Comparison of ENCODE assay signal across 26 mouse cellular contexts in the genomic region with DNA sequence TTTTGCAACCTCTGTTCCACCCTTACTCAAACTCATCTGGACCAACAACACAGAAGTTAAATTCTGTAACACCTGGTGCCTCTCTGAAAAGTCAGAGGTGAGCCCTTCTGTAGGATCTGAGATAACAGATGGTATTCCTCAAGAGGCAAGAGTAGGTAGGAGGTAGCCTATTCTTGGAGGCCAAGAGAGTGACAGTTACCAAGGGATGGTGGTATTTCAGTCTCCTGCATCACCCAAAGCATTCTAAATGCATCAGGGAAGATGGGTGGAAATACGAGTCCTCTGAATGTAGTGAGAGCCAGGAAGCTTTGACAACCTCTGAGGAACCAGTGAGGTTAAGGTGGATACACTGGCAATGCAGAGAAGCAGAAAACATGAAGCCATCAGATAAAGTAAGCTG.
"Had no signal": no experiment of that assay in that cellular context is flagged by ENCODE, and none has a peak within 500 bp of the region (broad histone marks: within the 10 kb centered on the region; RNA-seq: fewer than 3 reads in every experiment).

No protein-coding gene starts in this region.

- H3K27me3 ChIP-seq: heart, embryonic 13.5 days; heart, embryonic 15.5 days; intestine, embryonic 15.5 days; limb, embryonic 12.5 days had no signal

- H3K4me2 ChIP-seq: heart, embryonic 11.5 days; heart, embryonic 13.5 days; heart, embryonic 15.5 days; hindbrain, embryonic 12.5 days; hindbrain, embryonic 14.5 days; intestine, embryonic 15.5 days; limb, embryonic 12.5 days; liver, embryonic 11.5 days had no signal

- H3K4me3 ChIP-seq: heart, adult 2 months; heart, embryonic 13.5 days; heart, embryonic 15.5 days; hindbrain, embryonic 12.5 days; intestine, embryonic 15.5 days; layer of hippocampus, adult 2 months; limb, embryonic 10.5 days; limb, embryonic 12.5 days had no signal

- H3K9ac ChIP-seq: forebrain, postnatal 0 days; heart, embryonic 13.5 days; heart, embryonic 15.5 days; hindbrain, embryonic 12.5 days; hindbrain, embryonic 14.5 days; intestine, embryonic 15.5 days; limb, embryonic 12.5 days had no signal

- DNase-seq: forebrain, postnatal 0 days; gastrocnemius, postnatal 14 days; gastrocnemius, postnatal 36 days; heart, adult 11 months; heart, adult 2 months; heart, postnatal 14 days; heart, postnatal 36 days; kidney, adult 18-20 months; kidney, adult 8-10 months; kidney, postnatal 10 days; kidney, postnatal 25 days; kidney, postnatal 4 days; liver had no signal

- H3K36me3 ChIP-seq: heart, embryonic 13.5 days; heart, embryonic 15.5 days; hindbrain, embryonic 12.5 days; intestine, embryonic 15.5 days; limb, embryonic 10.5 days; limb, embryonic 12.5 days had no signal

- H3K27ac ChIP-seq: heart, adult 2 months; heart, embryonic 13.5 days; heart, embryonic 15.5 days; hindbrain, embryonic 12.5 days; hindbrain, embryonic 14.5 days; intestine, embryonic 15.5 days; layer of hippocampus, adult 2 months; limb, embryonic 10.5 days; limb, embryonic 12.5 days had no signal

- H3K4me1 ChIP-seq: heart, embryonic 13.5 days; heart, embryonic 15.5 days; hindbrain, embryonic 12.5 days; intestine, embryonic 15.5 days; limb, embryonic 10.5 days; limb, embryonic 12.5 days had no signal

- H3K9me3 ChIP-seq: heart, embryonic 13.5 days; heart, embryonic 15.5 days; hindbrain, embryonic 12.5 days; intestine, embryonic 15.5 days; limb, embryonic 10.5 days; limb, embryonic 12.5 days had no signal

- ATAC-seq: forebrain, postnatal 0 days; hindbrain, embryonic 16.5 days; inflammation-experienced regulatory T-cells, adult 6 months; intestine, embryonic 15.5 days; intestine, postnatal 0 days had no signal
